Mouse (Mus musculus): ENCODE results near the gene Tsku. TPM values are rescaled to one million over a fixed set of nuclear protein-coding genes. Genes with fewer than 3 reads are reported as not detected.

Gene Tsku
- polyA plus RNA-seq, 1 experiment, result 1.2 TPM

DNA sequence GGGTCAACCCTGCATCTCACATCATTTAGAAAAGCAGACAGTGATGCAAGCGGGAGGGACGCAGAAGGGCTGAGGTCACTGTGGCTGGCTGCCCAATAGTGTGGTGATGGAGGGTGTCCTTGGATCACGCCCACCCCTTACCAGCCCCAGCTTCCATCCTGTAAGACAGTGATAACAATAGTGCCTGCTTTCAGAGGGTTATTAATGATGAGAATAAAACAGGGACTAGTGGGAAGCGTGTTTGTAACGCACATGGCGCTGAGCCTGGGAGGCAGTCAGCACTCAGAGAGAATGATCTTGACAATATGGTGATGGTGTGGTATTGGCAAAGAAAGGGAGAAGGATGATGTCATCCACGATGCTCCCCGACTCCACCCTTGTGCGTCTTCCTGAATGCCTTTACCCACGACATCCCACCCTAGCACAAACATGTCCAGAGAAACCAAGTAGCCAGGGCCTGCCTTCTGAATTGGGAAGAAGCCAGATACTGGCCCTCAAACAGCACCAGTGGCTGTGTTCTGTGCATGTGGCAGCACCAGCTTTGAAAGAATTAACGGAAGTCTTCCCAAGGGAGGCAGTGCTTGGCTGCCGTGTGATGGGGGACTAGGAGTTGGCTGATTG is 27.9 kb upstream of the Tsku start:
- Histone ChIP-seq H3K36me3 (replicated peaks; ENCODE audit: low read length) (no peaks in the 10 kb centered on the region), H3K4me3 (replicated peaks) (no peak overlapping the region), H3K27me3 (replicated peaks) (peaks cover 75% of the 10 kb centered on the region), H3K4me1 (peaks cover 11% of the 10 kb centered on the region; the same call in 1 of the 2 replicates), H3K9me3 (peaks cover 7% of the 10 kb centered on the region)
- no peak for TF ChIP-seq FLI1 (IDR thresholded peaks at IDR 0.05; ENCODE audit: low read length)
- no peak for TF ChIP-seq GATA1 (IDR thresholded peaks at IDR 0.05; ENCODE audit: borderline replicate concordance, low read length)

- peaks cover 16% of the 10 kb centered on the region; the same call in 1 of the 2 replicates for H3K4me1 ChIP-seq
Observed at GRCm38 (mm10) chr7:98387201-98387600, 26.1 kb upstream of the Tsku start.

GRCm38 (mm10) chr7:98385168-98385567 is 24.0 kb upstream of the Tsku start:
- Histone ChIP-seq H3K4me3 (replicated peaks) (no peak overlapping the region), H3K4me1 (peaks cover 16% of the 10 kb centered on the region; the same call in 1 of the 2 replicates), H3K27me3 (replicated peaks) (peaks cover 85% of the 10 kb centered on the region), H3K9me3 (no peaks in the 10 kb centered on the region), H3K36me3 (replicated peaks; ENCODE audit: low read length) (no peaks in the 10 kb centered on the region)
- TF ChIP-seq GATA1 (IDR thresholded peaks at IDR 0.05; ENCODE audit: borderline replicate concordance, low read length), result no peak
- no peak for TF ChIP-seq FLI1 (IDR thresholded peaks at IDR 0.05; ENCODE audit: low read length)

More at GRCm38 (mm10) chr7:98387201-98387600, 26.1 kb upstream of the Tsku start:
- TF ChIP-seq GATA1 (IDR thresholded peaks at IDR 0.05; ENCODE audit: borderline replicate concordance, low read length), result no peak
- H3K36me3 ChIP-seq (replicated peaks; ENCODE audit: low read length), result no peaks in the 10 kb centered on the region
- H3K27me3 ChIP-seq (replicated peaks), result peaks cover 80% of the 10 kb centered on the region
- no peaks in the 10 kb centered on the region for H3K9me3 ChIP-seq
- no peak overlapping the region for H3K4me3 ChIP-seq (replicated peaks)

DNA sequence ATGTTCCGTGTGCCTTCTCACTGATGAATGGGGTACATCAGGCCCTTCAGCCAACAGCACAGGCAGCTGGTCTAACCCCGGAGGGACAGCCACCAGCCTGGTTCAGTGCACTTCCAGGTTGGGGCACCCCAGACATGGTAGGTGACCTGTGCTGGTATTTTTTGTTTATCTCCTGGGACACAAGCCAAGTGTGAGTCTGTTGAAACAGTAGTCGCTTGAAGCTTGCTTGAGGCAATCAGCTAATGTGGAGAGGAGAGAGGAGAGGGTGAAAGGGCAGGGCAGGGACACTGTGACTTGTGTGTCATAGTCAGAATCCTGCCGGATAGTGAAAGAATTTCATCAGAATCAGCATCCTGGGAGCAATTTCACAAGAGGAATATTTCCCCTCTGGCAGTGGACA is 22.2 kb upstream of the Tsku start:
- no peaks in the 10 kb centered on the region for H3K36me3 ChIP-seq (replicated peaks; ENCODE audit: low read length)
- no peak overlapping the region for H3K4me3 ChIP-seq (replicated peaks)
- no peak for TF ChIP-seq FLI1 (IDR thresholded peaks at IDR 0.05; ENCODE audit: low read length)
- TF ChIP-seq GATA1 (IDR thresholded peaks at IDR 0.05; ENCODE audit: borderline replicate concordance, low read length), result no peak
- peaks cover 81% of the 10 kb centered on the region for H3K27me3 ChIP-seq (replicated peaks)
- no peaks in the 10 kb centered on the region for H3K9me3 ChIP-seq
- peaks cover 16% of the 10 kb centered on the region; the same call in 1 of the 2 replicates for H3K4me1 ChIP-seq

- H3K4me1 ChIP-seq, result peaks cover 16% of the 10 kb centered on the region; the same call in 1 of the 2 replicates
- H3K4me3 ChIP-seq (replicated peaks), result no peak overlapping the region
- TF ChIP-seq GATA1 (IDR thresholded peaks at IDR 0.05; ENCODE audit: borderline replicate concordance, low read length), result no peak
- TF ChIP-seq FLI1 (IDR thresholded peaks at IDR 0.05; ENCODE audit: low read length), result no peak
- H3K27me3 ChIP-seq (replicated peaks), result peaks cover 81% of the 10 kb centered on the region
- H3K36me3 ChIP-seq (replicated peaks; ENCODE audit: low read length), result no peaks in the 10 kb centered on the region
- no peaks in the 10 kb centered on the region for H3K9me3 ChIP-seq
Observed at GRCm38 (mm10) chr7:98382784-98383183, 21.7 kb upstream of the Tsku start.

GRCm38 (mm10) chr7:98380224-98380925 is 19.2 kb upstream of the Tsku start:
- peaks cover 15% of the 10 kb centered on the region; the same call in 1 of the 2 replicates for H3K4me1 ChIP-seq

GRCm38 (mm10) chr7:98379232-98379631 is 18.1 kb upstream of the Tsku start:
- Histone ChIP-seq H3K4me1 (peaks cover 8% of the 10 kb centered on the region; the same call in 1 of the 2 replicates), H3K9me3 (no peaks in the 10 kb centered on the region), H3K4me3 (replicated peaks) (no peak overlapping the region), H3K27me3 (replicated peaks) (peaks cover 69% of the 10 kb centered on the region), H3K36me3 (replicated peaks; ENCODE audit: low read length) (no peaks in the 10 kb centered on the region)
- no peak for TF ChIP-seq GATA1 (IDR thresholded peaks at IDR 0.05; ENCODE audit: borderline replicate concordance, low read length)
- no peak for TF ChIP-seq FLI1 (IDR thresholded peaks at IDR 0.05; ENCODE audit: low read length)

More at GRCm38 (mm10) chr7:98380224-98380925, 19.2 kb upstream of the Tsku start:
- TF ChIP-seq GATA1 (IDR thresholded peaks at IDR 0.05; ENCODE audit: borderline replicate concordance, low read length) (no peak), FLI1 (IDR thresholded peaks at IDR 0.05; ENCODE audit: low read length) (no peak)
- Histone ChIP-seq H3K9me3 (no peaks in the 10 kb centered on the region), H3K4me3 (replicated peaks) (no peak overlapping the region), H3K36me3 (replicated peaks; ENCODE audit: low read length) (no peaks in the 10 kb centered on the region), H3K27me3 (replicated peaks) (peaks cover 71% of the 10 kb centered on the region)

- Histone ChIP-seq H3K4me1 (no peaks in the 10 kb centered on the region), H3K27me3 (replicated peaks) (peaks cover 60% of the 10 kb centered on the region), H3K9me3 (no peaks in the 10 kb centered on the region), H3K36me3 (replicated peaks; ENCODE audit: low read length) (no peaks in the 10 kb centered on the region), H3K4me3 (replicated peaks) (no peak overlapping the region)
- TF ChIP-seq GATA1 (IDR thresholded peaks at IDR 0.05; ENCODE audit: borderline replicate concordance, low read length) (no peak), FLI1 (IDR thresholded peaks at IDR 0.05; ENCODE audit: low read length) (no peak)
Observed at GRCm38 (mm10) chr7:98377257-98377656, 16.1 kb upstream of the Tsku start.

- no peak for TF ChIP-seq GATA1 (IDR thresholded peaks at IDR 0.05; ENCODE audit: borderline replicate concordance, low read length)
- TF ChIP-seq FLI1 (IDR thresholded peaks at IDR 0.05; ENCODE audit: low read length), result no peak
- H3K36me3 ChIP-seq (replicated peaks; ENCODE audit: low read length), result no peaks in the 10 kb centered on the region
- peaks cover 51% of the 10 kb centered on the region for H3K27me3 ChIP-seq (replicated peaks)
- H3K4me3 ChIP-seq (replicated peaks), result no peak overlapping the region
- H3K4me1 ChIP-seq, result no peaks in the 10 kb centered on the region
- H3K9me3 ChIP-seq, result no peaks in the 10 kb centered on the region
Observed at GRCm38 (mm10) chr7:98371161-98371560, 10.0 kb upstream of the Tsku start.

DNA sequence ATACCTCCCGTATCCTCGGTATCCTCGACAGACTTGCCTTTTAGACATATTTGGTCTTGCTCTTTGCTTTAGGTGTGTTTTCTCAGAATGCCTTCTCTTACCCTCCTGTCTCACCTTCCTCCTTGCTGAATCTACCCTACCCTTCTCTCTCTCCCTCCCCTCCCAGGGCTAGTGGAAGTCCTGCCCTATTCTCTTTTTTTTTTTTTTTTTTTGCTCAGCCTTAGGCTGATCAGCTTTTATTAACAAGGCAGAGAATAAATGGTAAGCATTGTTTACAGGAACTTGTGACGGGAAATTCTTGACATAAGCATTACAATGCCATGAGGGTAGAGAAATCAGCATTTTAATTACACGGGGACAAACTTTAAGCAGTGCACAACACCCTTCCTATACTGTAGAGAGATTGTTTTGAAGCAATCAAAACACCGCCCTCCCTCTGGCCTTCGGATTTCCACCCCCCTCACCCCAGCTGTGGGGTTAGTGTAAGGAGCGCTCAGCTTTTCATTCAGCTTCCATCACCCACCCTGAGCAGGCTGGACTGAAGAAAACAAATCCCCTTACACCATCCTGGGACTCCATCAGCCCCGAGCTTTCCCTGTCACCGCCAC is 8.7 kb upstream of the Tsku start:
- H3K9me3 ChIP-seq, result peaks cover 4% of the 10 kb centered on the region
- H3K36me3 ChIP-seq (replicated peaks; ENCODE audit: low read length), result no peaks in the 10 kb centered on the region
- no peak overlapping the region for H3K4me3 ChIP-seq (replicated peaks)
- no peaks in the 10 kb centered on the region for H3K4me1 ChIP-seq
- TF ChIP-seq FLI1 (IDR thresholded peaks at IDR 0.05; ENCODE audit: low read length), result no peak
- no peak for TF ChIP-seq GATA1 (IDR thresholded peaks at IDR 0.05; ENCODE audit: borderline replicate concordance, low read length)
- H3K27me3 ChIP-seq (replicated peaks), result peaks cover 55% of the 10 kb centered on the region

Data from megakaryocyte, embryonic 14.5 days (primary cell).